Mouse (Mus musculus) embryo, embryonic 10.5 days (tissue): ENCODE results near the gene Pex19.

Experiments used
- DNase-seq: peaks from one replicate; pipeline ENCODE4 v3.0.0-alpha.2; 2015; ENCODE audit warnings: low spot score

Gene Pex19

GRCm38 (mm10) chr1:172126376-172127347, at the start of gene Pex19:
TSS of gene Pex19 (plus strand) at chr1:172126755.
- peak; percentile 97 for DNase-seq

GRCm38 (mm10) chr1:172077981-172078380, 48.6 kb upstream of the Pex19 start:
- DNase-seq, result no peak

- peak; percentile 98 for DNase-seq
Measured at GRCm38 (mm10) chr1:172082101-172082898, 44.3 kb upstream of the Pex19 start, which contains the start of the genes Copa and Ncstn. TSS of gene Copa (plus strand) at chr1:172082529. TSS of gene Ncstn (minus strand) at chr1:172082795.

GRCm38 (mm10) chr1:172082899-172083445, 43.6 kb upstream of the Pex19 start:
- DNase-seq, result no peak

- no peak for DNase-seq
Measured at GRCm38 (mm10) chr1:172093522-172093921, 33.0 kb upstream of the Pex19 start.

- no peak for DNase-seq
Measured at GRCm38 (mm10) chr1:172094295-172094694, 32.3 kb upstream of the Pex19 start.

GRCm38 (mm10) chr1:172095202-172095601, 31.4 kb upstream of the Pex19 start:
- DNase-seq, result no peak

- DNase-seq, result no peak
Measured at GRCm38 (mm10) chr1:172099325-172100033, 27.1 kb upstream of the Pex19 start.

- DNase-seq, result no peak
Measured at GRCm38 (mm10) chr1:172103619-172104018, 22.9 kb upstream of the Pex19 start.

- DNase-seq, result peak; percentile 19
Measured at GRCm38 (mm10) chr1:172105101-172105500, 21.5 kb upstream of the Pex19 start.

- no peak for DNase-seq
Measured at GRCm38 (mm10) chr1:172107777-172108477, 18.6 kb upstream of the Pex19 start.

GRCm38 (mm10) chr1:172116948-172117347, 9.6 kb upstream of the Pex19 start:
- DNase-seq, result no peak

- DNase-seq, result no peak
Measured at GRCm38 (mm10) chr1:172119100-172119499, 7.5 kb upstream of the Pex19 start.

GRCm38 (mm10) chr1:172119720-172120119, 6.8 kb upstream of the Pex19 start:
- DNase-seq, result peak; percentile 81

- no peak for DNase-seq
Measured at GRCm38 (mm10) chr1:172122671-172123070, 3.9 kb upstream of the Pex19 start.

- no peak for DNase-seq
Measured at GRCm38 (mm10) chr1:172124572-172124971, 2.0 kb upstream of the Pex19 start.

- no peak for DNase-seq
Measured at GRCm38 (mm10) chr1:172127487-172127886, 932 bp downstream of the Pex19 start.

GRCm38 (mm10) chr1:172128563-172128962, 2.0 kb downstream of the Pex19 start:
- no peak for DNase-seq

GRCm38 (mm10) chr1:172129108-172129507, 2.6 kb downstream of the Pex19 start:
- DNase-seq, result peak; percentile 40

GRCm38 (mm10) chr1:172129780-172130179, 3.2 kb downstream of the Pex19 start:
- DNase-seq, result no peak

GRCm38 (mm10) chr1:172132319-172132718, 5.8 kb downstream of the Pex19 start:
- DNase-seq, result peak; percentile 29
